Mouse (Mus musculus): ENCODE data around the gene Ercc6l2. TPM values are rescaled to one million over a fixed set of nuclear protein-coding genes. Genes with fewer than 3 reads are reported as not detected.
"Not testable (repeated sequence)": the region's sequence is repeated elsewhere in the genome, so short reads cannot be mapped to it uniquely, and the experiment has no call there.

The Ercc6l2 gene
- polyA plus RNA-seq, 1 experiment from 2014 or later, result 16.8 TPM

GRCm38 (mm10) chr13:63910141-63910804, 95.2 kb downstream of the Ercc6l2 start:
- Histone ChIP-seq H3K36me3 (ENCODE audit: inconsistent target) (no peaks in the 10 kb centered on the region), H3K4me3 (ENCODE audit: inconsistent target) (no peak overlapping the region), H3K79me2 (ENCODE audit: inconsistent target) (no peaks in the 10 kb centered on the region), H3K27ac (no peak overlapping the region)
- WGBS (ENCODE audit: missing documents), result 90% methylated on average over 5 of the region's 5 CpGs

- Histone ChIP-seq H3K27ac (no peak overlapping the region), H3K79me2 (ENCODE audit: inconsistent target) (no peaks in the 10 kb centered on the region), H3K36me3 (ENCODE audit: inconsistent target) (no peaks in the 10 kb centered on the region), H3K4me3 (ENCODE audit: inconsistent target) (no peak overlapping the region)
- 100% methylated on average over 1 of the region's 3 CpGs for WGBS (ENCODE audit: missing documents)
These were observed 96.6 kb downstream of the Ercc6l2 start for GRCm38 (mm10) chr13:63911617-63912016.

GRCm38 (mm10) chr13:63913136-63913535, 98.1 kb downstream of the Ercc6l2 start:
- Histone ChIP-seq H3K4me3 (ENCODE audit: inconsistent target) (no peak overlapping the region), H3K27ac (no peak overlapping the region), H3K79me2 (ENCODE audit: inconsistent target) (no peaks in the 10 kb centered on the region), H3K36me3 (ENCODE audit: inconsistent target) (no peaks in the 10 kb centered on the region)
- 89% methylated on average over 6 of the region's 6 CpGs for WGBS (ENCODE audit: missing documents)

GRCm38 (mm10) chr13:63915176-63915575, 100.1 kb downstream of the Ercc6l2 start:
- no peaks in the 10 kb centered on the region for H3K36me3 ChIP-seq (ENCODE audit: inconsistent target)
- no peak overlapping the region for H3K27ac ChIP-seq
- H3K4me3 ChIP-seq (ENCODE audit: inconsistent target), result no peak overlapping the region
- WGBS (ENCODE audit: missing documents), result 88% methylated on average over 3 of the region's 3 CpGs
- no peaks in the 10 kb centered on the region for H3K79me2 ChIP-seq (ENCODE audit: inconsistent target)

- H3K27ac ChIP-seq, result no peak overlapping the region
- H3K79me2 ChIP-seq (ENCODE audit: inconsistent target), result no peaks in the 10 kb centered on the region
- WGBS (ENCODE audit: missing documents), result 76% methylated on average over 1 of the region's 1 CpGs
- no peak overlapping the region for H3K4me3 ChIP-seq (ENCODE audit: inconsistent target)
- no peaks in the 10 kb centered on the region for H3K36me3 ChIP-seq (ENCODE audit: inconsistent target)
These were observed 100.6 kb downstream of the Ercc6l2 start for GRCm38 (mm10) chr13:63915684-63916083.

GRCm38 (mm10) chr13:63916568-63916967, 101.5 kb downstream of the Ercc6l2 start:
- Histone ChIP-seq H3K79me2 (ENCODE audit: inconsistent target) (no peaks in the 10 kb centered on the region), H3K27ac (no peak overlapping the region), H3K36me3 (ENCODE audit: inconsistent target) (no peaks in the 10 kb centered on the region), H3K4me3 (ENCODE audit: inconsistent target) (no peak overlapping the region)
- 84% methylated on average over 8 of the region's 8 CpGs for WGBS (ENCODE audit: missing documents)

GRCm38 (mm10) chr13:63917198-63917767, 102.2 kb downstream of the Ercc6l2 start:
- Histone ChIP-seq H3K27ac (no peak overlapping the region), H3K36me3 (ENCODE audit: inconsistent target) (no peaks in the 10 kb centered on the region), H3K4me3 (ENCODE audit: inconsistent target) (no peak overlapping the region), H3K79me2 (ENCODE audit: inconsistent target) (no peaks in the 10 kb centered on the region)
- 36% methylated on average over 11 of the region's 11 CpGs for WGBS (ENCODE audit: missing documents)

- Histone ChIP-seq H3K79me2 (ENCODE audit: inconsistent target) (no peaks in the 10 kb centered on the region), H3K27ac (no peak overlapping the region), H3K36me3 (ENCODE audit: inconsistent target) (no peaks in the 10 kb centered on the region), H3K4me3 (ENCODE audit: inconsistent target) (no peak overlapping the region)
- 61% methylated on average over 11 of the region's 11 CpGs for WGBS (ENCODE audit: missing documents)
These were observed 103.0 kb downstream of the Ercc6l2 start for GRCm38 (mm10) chr13:63917776-63918621.

GRCm38 (mm10) chr13:63918733-63919422, 103.8 kb downstream of the Ercc6l2 start:
- H3K27ac ChIP-seq, result no peak overlapping the region
- H3K4me3 ChIP-seq (ENCODE audit: inconsistent target), result no peak overlapping the region
- H3K36me3 ChIP-seq (ENCODE audit: inconsistent target), result no peaks in the 10 kb centered on the region
- WGBS (ENCODE audit: missing documents), result 89% methylated on average over 18 of the region's 18 CpGs
- H3K79me2 ChIP-seq (ENCODE audit: inconsistent target), result no peaks in the 10 kb centered on the region

GRCm38 (mm10) chr13:63924036-63924435, 109.0 kb downstream of the Ercc6l2 start:
- WGBS (ENCODE audit: missing documents), result no CpG with 5 or more reads among the region's 6 CpGs
- H3K4me3 ChIP-seq (ENCODE audit: inconsistent target); H3K36me3 ChIP-seq (ENCODE audit: inconsistent target); H3K79me2 ChIP-seq (ENCODE audit: inconsistent target); H3K27ac ChIP-seq: not testable (repeated sequence)

- 93% methylated on average over 2 of the region's 4 CpGs for WGBS (ENCODE audit: missing documents)
- H3K79me2 ChIP-seq (ENCODE audit: inconsistent target), result no peaks in the 10 kb centered on the region
- H3K4me3 ChIP-seq (ENCODE audit: inconsistent target), result no peak overlapping the region
- no peak overlapping the region for H3K27ac ChIP-seq
- no peaks in the 10 kb centered on the region for H3K36me3 ChIP-seq (ENCODE audit: inconsistent target)
These were observed 112.3 kb downstream of the Ercc6l2 start for GRCm38 (mm10) chr13:63927326-63927725.

GRCm38 (mm10) chr13:63929351-63929750, 114.3 kb downstream of the Ercc6l2 start:
- WGBS (ENCODE audit: missing documents), result 85% methylated on average over 1 of the region's 1 CpGs
- Histone ChIP-seq H3K79me2 (ENCODE audit: inconsistent target) (no peaks in the 10 kb centered on the region), H3K4me3 (ENCODE audit: inconsistent target) (no peak overlapping the region), H3K27ac (no peak overlapping the region), H3K36me3 (ENCODE audit: inconsistent target) (no peaks in the 10 kb centered on the region)

- no peak overlapping the region for H3K27ac ChIP-seq
- WGBS (ENCODE audit: missing documents), result 78% methylated on average over 5 of the region's 5 CpGs
- no peaks in the 10 kb centered on the region for H3K79me2 ChIP-seq (ENCODE audit: inconsistent target)
- no peaks in the 10 kb centered on the region for H3K36me3 ChIP-seq (ENCODE audit: inconsistent target)
- no peak overlapping the region for H3K4me3 ChIP-seq (ENCODE audit: inconsistent target)
These were observed 115.0 kb downstream of the Ercc6l2 start for GRCm38 (mm10) chr13:63929917-63930515.

- no peak overlapping the region for H3K4me3 ChIP-seq (ENCODE audit: inconsistent target)
- no peaks in the 10 kb centered on the region for H3K36me3 ChIP-seq (ENCODE audit: inconsistent target)
- no peak overlapping the region for H3K27ac ChIP-seq
- 93% methylated on average over 10 of the region's 10 CpGs for WGBS (ENCODE audit: missing documents)
- no peaks in the 10 kb centered on the region for H3K79me2 ChIP-seq (ENCODE audit: inconsistent target)
These were observed 115.5 kb downstream of the Ercc6l2 start for GRCm38 (mm10) chr13:63930525-63930924.

Data from macrophage (primary cell).